19 mouse cellular contexts compared by ENCODE assay signal in the genomic region with DNA sequence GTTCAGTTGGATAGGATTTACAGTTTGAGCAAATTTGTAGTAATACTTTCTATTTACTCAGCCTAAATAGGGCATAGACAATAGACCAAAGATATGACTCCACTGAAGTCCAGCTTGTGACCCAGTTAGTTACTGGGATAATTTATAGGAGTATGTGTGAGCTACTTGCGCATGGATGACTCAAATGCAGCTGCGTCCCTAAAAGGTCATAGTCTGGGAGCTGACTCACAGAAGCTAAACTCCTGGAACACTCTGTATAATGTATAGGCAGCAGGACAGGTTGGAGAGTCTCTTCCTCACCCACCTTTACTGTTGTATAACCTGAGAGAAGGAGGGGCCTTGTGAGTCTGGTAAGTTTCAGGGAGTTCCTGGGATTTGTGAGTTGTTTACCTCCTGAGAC.
"Had no signal": no experiment of that assay in that cellular context is flagged by ENCODE, and none has a peak within 500 bp of the region (broad histone marks: within the 10 kb centered on the region; RNA-seq: fewer than 3 reads in every experiment).

No protein-coding gene starts in this region.

- H3K36me3 ChIP-seq: midbrain, embryonic 12.5 days; midbrain, embryonic 15.5 days; neural tube, embryonic 12.5 days; neural tube, embryonic 15.5 days had no signal

- H3K9ac ChIP-seq: kidney, embryonic 15.5 days; liver, embryonic 13.5 days; midbrain, embryonic 12.5 days; midbrain, embryonic 15.5 days; neural tube, embryonic 12.5 days; neural tube, embryonic 15.5 days had no signal

- H3K27ac ChIP-seq: left cerebral cortex, adult 2 months; liver, embryonic 13.5 days; midbrain, embryonic 12.5 days; midbrain, embryonic 15.5 days; neural tube, embryonic 12.5 days; neural tube, embryonic 15.5 days had no signal

- ATAC-seq: midbrain, embryonic 15.5 days had no signal

- H3K4me3 ChIP-seq: kidney, embryonic 15.5 days; left cerebral cortex, adult 2 months; liver, embryonic 13.5 days; midbrain, embryonic 12.5 days; midbrain, embryonic 15.5 days; neural tube, embryonic 12.5 days; neural tube, embryonic 15.5 days had no signal

- H3K27me3 ChIP-seq: kidney, embryonic 15.5 days; liver, embryonic 13.5 days; midbrain, embryonic 12.5 days; midbrain, embryonic 15.5 days; neural tube, embryonic 12.5 days; neural tube, embryonic 15.5 days had no signal

- H3K4me2 ChIP-seq: kidney, embryonic 15.5 days; liver, embryonic 13.5 days; midbrain, embryonic 12.5 days; midbrain, embryonic 15.5 days; neural tube, embryonic 12.5 days; neural tube, embryonic 15.5 days had no signal

- DNase-seq: kidney, adult 2 months; kidney, postnatal 10 days; kidney, postnatal 36 days; layer of hippocampus, postnatal 36 days; liver, embryonic 13.5 days; lung, adult 2 months; lung, postnatal 14 days; lung, postnatal 4 days; right cerebral cortex, postnatal 14 days; right cerebral cortex, postnatal 4 days; thymus, adult 2 months; thymus, postnatal 14 days; thymus, postnatal 4 days had no signal

- H3K9me3 ChIP-seq: kidney, embryonic 15.5 days; liver, embryonic 13.5 days; midbrain, embryonic 12.5 days; midbrain, embryonic 15.5 days; neural tube, embryonic 12.5 days; neural tube, embryonic 15.5 days had no signal
